Mouse (Mus musculus) Patski (cell line): ENCODE results near the gene Helz. TPM values are rescaled to one million over a fixed set of nuclear protein-coding genes. Genes with fewer than 3 reads are reported as not detected.

ENCODE experiments used
- ATAC-seq: fragments of 100-300 bp; one replicate; pipeline ENCODE4 v1.8.0; 2021
- CTCF ChIA-PET: fragments of 350-600 bp; sonication (Branson Sonifier 250); formaldehyde crosslinking; loops from one replicate; lab custom pipeline; 2022; ENCODE audit warnings: inconsistent platforms; lab: Charles Lee
- POLR2A ChIA-PET: fragments of 350-600 bp; sonication (Branson Sonifier 250); formaldehyde crosslinking; loops from one replicate; lab custom pipeline; 2022; ENCODE audit warnings: antibody characterized with exemption, inconsistent platforms; lab: Charles Lee
- DNase-seq: peaks from one replicate; pipeline ENCODE4 v3.0.0-alpha.2; 2011; ENCODE audit warnings: low read depth, low spot score
- H3K27me3 ChIP-seq: fragments of 371-371 bp; one replicate; pipeline ENCODE4 v1.5.1; 2021
- CTCF ChIP-seq: fragments of 100-300 bp; IDR thresholded peaks from one replicate; pipeline ENCODE4 v1.5.1; 2021
- in situ Hi-C: fragments of 300-500 bp; cut with MboI; formaldehyde crosslinking; loops from 3 replicates; pipeline ENCODE4 v1.11.1; 2018; ENCODE audit warnings: low pct_unique_long_range_greater_than_20kb, mixed read lengths
- polyA plus RNA-seq: library from polyadenylated mRNA; unstranded; gene quantifications from one replicate; pipeline ENCODE4 v1.2.3, GENCODE M21; 2021

Gene Helz
- polyA plus RNA-seq, 1 experiment from 2014 or later = 19.6 TPM

GRCm38 (mm10) chr11:107605694-107606093 lies 58.0 kb downstream of the Helz start:
- POLR2A ChIA-PET = interaction anchor here (0.7 kb wide), 1 partner anchor 22 kb away, joined by 3 read pairs; no protein-coding TSS in a partner anchor
- H3K27me3 ChIP-seq = no peaks in the 10 kb centered on the region
- CTCF ChIA-PET = interaction anchor here (1.2 to 1.3 kb wide), 2 partner anchors 14 to 19 kb away, joined by 3 read pairs; no protein-coding TSS in a partner anchor
- no peak for ATAC-seq
- TF ChIP-seq CTCF = no peak
- in situ Hi-C loops = loop anchor here (25.0 kb wide), 1 partner anchor 93 kb away; no protein-coding TSS in a partner anchor
- DNase-seq = no peak

GRCm38 (mm10) chr11:107613906-107614305 lies 66.2 kb downstream of the Helz start:
- ATAC-seq = no peak
- in situ Hi-C loops = loop anchor here (25.0 kb wide), 1 partner anchor 102 kb away; no protein-coding TSS in a partner anchor
- ChIA-PET CTCF (interaction anchor here (1.1 kb wide), 1 partner anchor 27 kb away, joined by 3 read pairs; no protein-coding TSS in a partner anchor), POLR2A (no interaction called here)
- no peak for DNase-seq
- TF ChIP-seq CTCF = no peak
- no peaks in the 10 kb centered on the region for H3K27me3 ChIP-seq

- POLR2A ChIA-PET = interaction anchor here (0.6 kb wide), 1 partner anchor 45 kb away, joined by 6 read pairs; no protein-coding TSS in a partner anchor
- no peak for TF ChIP-seq CTCF
- DNase-seq (no peak), ATAC-seq (no peak)
- CTCF ChIA-PET = interaction anchor here (1.2 kb wide), 1 partner anchor 12 kb away, joined by 4 read pairs; no protein-coding TSS in a partner anchor
- in situ Hi-C loops = loop anchor here (25.0 kb wide), 1 partner anchor 103 kb away; no protein-coding TSS in a partner anchor
- no peaks in the 10 kb centered on the region for H3K27me3 ChIP-seq
Measured at GRCm38 (mm10) chr11:107615696-107616095, 68.0 kb downstream of the Helz start.

GRCm38 (mm10) chr11:107617976-107618375 lies 70.2 kb downstream of the Helz start:
- no peak for TF ChIP-seq CTCF
- H3K27me3 ChIP-seq = no peaks in the 10 kb centered on the region
- no peak for ATAC-seq
- CTCF ChIA-PET = interaction anchor here (1.3 to 5.4 kb wide), 2 partner anchors 11 to 12 kb away, joined by 5 to 18 read pairs; no protein-coding TSS in a partner anchor
- POLR2A ChIA-PET = interaction anchor here (1.0 kb wide), 1 partner anchor 9 kb away, joined by 5 read pairs; no protein-coding TSS in a partner anchor
- DNase-seq = no peak
- in situ Hi-C loops = loop anchor here (25.0 kb wide), 1 partner anchor 106 kb away; no protein-coding TSS in a partner anchor

- ATAC-seq (no peak), DNase-seq (no peak)
- ChIA-PET CTCF (no interaction called here), POLR2A (no interaction called here)
- no peaks in the 10 kb centered on the region for H3K27me3 ChIP-seq
- in situ Hi-C loops = loop anchor here (5.0 to 25.0 kb wide), 3 partner anchors 112 to 788 kb away; no protein-coding TSS in a partner anchor
- TF ChIP-seq CTCF = no peak
Measured at GRCm38 (mm10) chr11:107624661-107625060, 76.9 kb downstream of the Helz start.

GRCm38 (mm10) chr11:107625746-107626145 lies 78.0 kb downstream of the Helz start:
- TF ChIP-seq CTCF = no peak
- ChIA-PET CTCF (no interaction called here), POLR2A (no interaction called here)
- no peak for DNase-seq
- in situ Hi-C loops = loop anchor here (5.0 to 25.0 kb wide), 2 partner anchors 227 to 787 kb away; no protein-coding TSS in a partner anchor
- no peaks in the 10 kb centered on the region for H3K27me3 ChIP-seq
- no peak for ATAC-seq

- peak; percentile 62 for ATAC-seq
- DNase-seq = peak; percentile 24
- TF ChIP-seq CTCF = peak; percentile 84
- no peaks in the 10 kb centered on the region for H3K27me3 ChIP-seq
- in situ Hi-C loops = loop anchor here (5.0 to 25.0 kb wide), 2 partner anchors 223 to 783 kb away; no protein-coding TSS in a partner anchor
- ChIA-PET CTCF (interaction anchor here (0.7 to 3.1 kb wide), 11 partner anchors 11 to 236 kb away, joined by 3 to 18 read pairs (median 3); no protein-coding TSS in a partner anchor), POLR2A (interaction anchor here (1.1 kb wide), 2 partner anchors 223 to 236 kb away, joined by 3 read pairs; no protein-coding TSS in a partner anchor)
Measured at GRCm38 (mm10) chr11:107629504-107629903, 81.8 kb downstream of the Helz start.

- H3K27me3 ChIP-seq = no peaks in the 10 kb centered on the region
- CTCF ChIA-PET = interaction anchor here (0.7 to 3.1 kb wide), 8 partner anchors 11 to 235 kb away, joined by 3 to 18 read pairs (median 4); no protein-coding TSS in a partner anchor
- no peak for TF ChIP-seq CTCF
- ATAC-seq = no peak
- POLR2A ChIA-PET = interaction anchor here (1.1 kb wide), 2 partner anchors 222 to 235 kb away, joined by 3 read pairs; no protein-coding TSS in a partner anchor
- in situ Hi-C loops = loop anchor here (5.0 to 25.0 kb wide), 2 partner anchors 222 to 782 kb away; no protein-coding TSS in a partner anchor
- DNase-seq = no peak
Measured at GRCm38 (mm10) chr11:107629951-107630350, 82.2 kb downstream of the Helz start.

GRCm38 (mm10) chr11:107631124-107631523 lies 83.4 kb downstream of the Helz start:
- no peak for DNase-seq

GRCm38 (mm10) chr11:107633563-107634146 lies 85.9 kb downstream of the Helz start:
- ATAC-seq (no peak), DNase-seq (no peak)
- in situ Hi-C loops = loop anchor here (25.0 kb wide), 1 partner anchor 779 kb away; no protein-coding TSS in a partner anchor
- TF ChIP-seq CTCF = no peak
- no peaks in the 10 kb centered on the region for H3K27me3 ChIP-seq
- ChIA-PET POLR2A (interaction anchor here (1.5 kb wide), 1 partner anchor 15 kb away, joined by 4 read pairs; no protein-coding TSS in a partner anchor), CTCF (no interaction called here)

More at GRCm38 (mm10) chr11:107631124-107631523, 83.4 kb downstream of the Helz start:
- ChIA-PET POLR2A (interaction anchor here (0.7 kb wide), 1 partner anchor 16 kb away, joined by 3 read pairs; no protein-coding TSS in a partner anchor), CTCF (interaction anchor here (2.1 to 3.1 kb wide), 2 partner anchors 12 to 234 kb away, joined by 4 to 18 read pairs; no protein-coding TSS in a partner anchor)
- no peak for ATAC-seq
- in situ Hi-C loops = loop anchor here (25.0 kb wide), 1 partner anchor 781 kb away; no protein-coding TSS in a partner anchor
- no peaks in the 10 kb centered on the region for H3K27me3 ChIP-seq
- no peak for TF ChIP-seq CTCF
